Mouse (Mus musculus): ENCODE measurements around the gene Fat2. TPM values are rescaled to one million over a fixed set of nuclear protein-coding genes. Genes with fewer than 3 reads are reported as not detected.

Gene Fat2
- 0.03 TPM in 1 of 2 replicates, not detected in the other for polyA plus RNA-seq (2014; fragmentation: Nextera tagmentation; extraction: Ambion mirVana)

DNA sequence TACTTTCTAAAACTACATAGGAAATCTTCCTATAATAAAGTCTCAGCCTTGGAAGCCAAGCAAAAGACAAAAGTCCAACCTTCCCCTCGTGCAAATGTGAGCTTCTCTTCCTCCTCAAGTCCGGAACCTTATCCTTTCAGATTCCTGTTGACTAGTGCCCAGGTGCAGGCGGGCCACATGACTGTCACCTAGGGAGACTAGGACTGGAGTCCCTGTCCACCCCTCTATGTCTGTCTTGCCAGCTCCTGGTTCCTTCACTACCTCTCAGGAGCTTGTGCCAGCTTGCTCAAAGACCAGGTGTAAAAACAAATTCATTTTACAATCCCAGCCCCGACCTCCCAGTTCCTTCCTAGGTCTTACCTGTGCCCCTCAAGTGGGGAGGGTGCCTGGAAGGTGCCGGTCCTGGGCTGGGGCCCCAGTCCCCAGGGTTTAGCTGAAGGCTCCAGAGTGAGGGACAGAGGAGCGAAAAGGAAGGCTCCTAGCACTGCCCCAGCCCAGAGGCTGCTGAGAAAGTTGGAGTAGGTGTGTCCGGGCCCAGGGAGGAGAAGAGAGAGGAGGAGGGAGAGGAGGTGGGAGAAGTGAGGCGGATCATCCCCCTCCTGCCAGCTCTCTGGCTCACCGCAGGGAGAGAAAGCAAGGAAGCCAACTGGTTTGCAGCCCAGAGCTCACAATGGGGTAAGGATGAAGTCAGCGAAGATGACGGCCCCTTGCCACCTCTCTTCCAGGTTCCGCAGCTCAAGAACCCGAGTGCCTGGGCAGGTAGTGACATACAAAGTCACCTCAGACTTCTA, at the start of gene Fat2:
Gene Fat2 (minus strand): TSS at position 464 of the 791 bp plus-strand sequence.
- Histone ChIP-seq H3K9me3 (ENCODE audit: control insufficient read depth, low read length) (no peaks in the 10 kb centered on the region), H3K4me3 (ENCODE audit: low read depth, low read length) (no peak within 1 kb of the TSS), H3K9ac (ENCODE audit: low read length) (no peak within 1 kb of the TSS), H3K27ac (ENCODE audit: low read depth, low read length) (no peak within 1 kb of the TSS), H3K4me2 (no peak within 1 kb of the TSS), H3K36me3 (ENCODE audit: control insufficient read depth, insufficient read depth, low read length) (no peaks in the 10 kb centered on the region), H3K27me3 (ENCODE audit: control insufficient read depth, insufficient read depth, low read length) (no peaks in the 10 kb centered on the region), H3K4me1 (ENCODE audit: control insufficient read depth, insufficient read depth, low read length) (no peaks in the 10 kb centered on the region)
- DNase-seq (ENCODE audit: low spot score, missing footprints): no peak
- no peak for ATAC-seq (ENCODE audit: low FRiP score)
- WGBS: 41% methylated on average over 13 of the region's 13 CpGs

DNA sequence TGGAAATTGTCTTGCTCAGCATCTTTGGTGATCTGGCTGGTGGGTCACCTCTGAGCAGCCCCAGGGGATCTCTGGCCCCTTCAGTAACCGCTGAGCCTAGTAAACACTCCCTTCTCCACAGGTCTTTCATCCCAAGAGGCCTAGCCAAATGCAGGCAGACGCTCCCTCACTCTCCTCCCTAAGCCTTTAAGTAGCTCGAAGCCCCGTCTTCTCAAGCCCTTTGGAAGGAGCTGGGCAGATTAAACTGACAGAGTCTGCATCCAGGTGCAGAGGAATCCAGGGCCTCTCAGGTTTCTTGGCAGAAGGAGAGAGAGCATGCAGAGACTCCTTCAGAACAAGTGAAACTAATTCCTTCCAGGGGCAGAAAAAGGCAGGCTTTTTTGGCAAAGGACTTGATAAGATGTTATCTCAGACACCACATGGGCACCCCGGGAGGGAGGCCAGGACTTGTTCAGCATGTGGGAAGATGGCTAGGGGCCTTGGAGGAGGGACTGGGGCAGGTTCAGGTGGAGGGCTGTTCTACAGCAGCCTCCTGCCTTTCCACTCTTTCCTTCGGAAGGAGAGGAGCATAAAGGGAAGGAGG, 47.2 kb upstream of the Fat2 start:
- 33% methylated on average over 6 of the region's 6 CpGs for WGBS
- Histone ChIP-seq H3K4me1 (ENCODE audit: control insufficient read depth, insufficient read depth, low read length) (no peaks in the 10 kb centered on the region), H3K27me3 (ENCODE audit: control insufficient read depth, insufficient read depth, low read length) (no peaks in the 10 kb centered on the region), H3K27ac (ENCODE audit: low read depth, low read length) (no peak overlapping the region), H3K4me2 (no peak overlapping the region), H3K9ac (ENCODE audit: low read length) (no peak overlapping the region), H3K9me3 (ENCODE audit: control insufficient read depth, low read length) (no peaks in the 10 kb centered on the region), H3K4me3 (ENCODE audit: low read depth, low read length) (no peak overlapping the region), H3K36me3 (ENCODE audit: control insufficient read depth, insufficient read depth, low read length) (no peaks in the 10 kb centered on the region)
- DNase-seq (ENCODE audit: low spot score, missing footprints): peak; percentile 12
- ATAC-seq (ENCODE audit: low FRiP score): no peak

DNA sequence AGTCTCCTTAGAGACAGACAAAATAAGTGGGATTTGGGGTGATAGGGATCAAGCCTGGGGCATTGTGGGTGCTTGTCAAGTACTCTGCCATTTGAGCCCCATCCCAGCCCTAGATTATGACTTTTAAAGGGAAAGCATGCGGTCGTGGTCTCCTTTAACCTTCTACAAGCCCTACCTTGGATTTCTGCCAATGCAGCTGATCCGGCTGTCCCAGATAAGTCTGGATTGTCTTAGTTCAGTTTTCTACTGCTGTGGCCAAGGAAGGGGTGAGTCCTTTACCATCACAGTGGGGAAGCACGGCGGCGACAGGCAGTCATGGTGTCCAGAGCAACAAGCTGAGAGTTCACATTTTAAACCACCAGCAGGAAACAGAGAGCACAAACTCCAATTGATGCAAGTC, 44.5 kb upstream of the Fat2 start:
- H3K9me3 ChIP-seq (ENCODE audit: control insufficient read depth, low read length): no peaks in the 10 kb centered on the region
- H3K27ac ChIP-seq (ENCODE audit: low read depth, low read length): no peak overlapping the region
- H3K4me3 ChIP-seq (ENCODE audit: low read depth, low read length): no peak overlapping the region
- 79% methylated on average over 6 of the region's 6 CpGs for WGBS
- no peaks in the 10 kb centered on the region for H3K36me3 ChIP-seq (ENCODE audit: control insufficient read depth, insufficient read depth, low read length)
- no peaks in the 10 kb centered on the region for H3K4me1 ChIP-seq (ENCODE audit: control insufficient read depth, insufficient read depth, low read length)
- ATAC-seq (ENCODE audit: low FRiP score) (no peak), DNase-seq (ENCODE audit: low spot score, missing footprints) (no peak)
- H3K4me2 ChIP-seq: no peak overlapping the region
- no peak overlapping the region for H3K9ac ChIP-seq (ENCODE audit: low read length)
- no peaks in the 10 kb centered on the region for H3K27me3 ChIP-seq (ENCODE audit: control insufficient read depth, insufficient read depth, low read length)

DNA sequence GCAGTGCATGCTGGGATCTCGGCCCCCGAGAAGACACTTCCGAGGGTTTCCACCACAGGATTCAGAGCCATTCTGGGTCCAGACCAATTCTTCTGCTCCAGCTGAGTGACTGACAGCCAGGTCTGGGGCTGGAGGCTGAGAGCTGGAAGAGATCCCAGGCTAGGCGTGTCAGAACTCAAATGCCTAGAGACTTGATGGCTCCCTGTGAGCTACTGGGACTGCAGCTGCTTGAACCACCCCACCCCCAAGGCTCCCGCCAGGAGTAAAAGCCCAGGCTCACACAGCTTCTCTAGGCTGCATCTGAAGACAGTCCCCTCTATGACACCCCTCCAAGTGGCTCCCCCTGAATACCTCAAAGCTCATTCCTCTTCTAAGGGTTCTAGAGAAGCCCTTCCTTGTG, 42.0 kb upstream of the Fat2 start:
- no peaks in the 10 kb centered on the region for H3K27me3 ChIP-seq (ENCODE audit: control insufficient read depth, insufficient read depth, low read length)
- no peaks in the 10 kb centered on the region for H3K4me1 ChIP-seq (ENCODE audit: control insufficient read depth, insufficient read depth, low read length)
- H3K9me3 ChIP-seq (ENCODE audit: control insufficient read depth, low read length): no peaks in the 10 kb centered on the region
- no peaks in the 10 kb centered on the region for H3K36me3 ChIP-seq (ENCODE audit: control insufficient read depth, insufficient read depth, low read length)
- peak; percentile 47 for DNase-seq (ENCODE audit: low spot score, missing footprints)
- H3K4me2 ChIP-seq: no peak overlapping the region
- WGBS: 67% methylated on average over 5 of the region's 5 CpGs
- no peak overlapping the region for H3K4me3 ChIP-seq (ENCODE audit: low read depth, low read length)
- no peak overlapping the region for H3K27ac ChIP-seq (ENCODE audit: low read depth, low read length)
- ATAC-seq (ENCODE audit: low FRiP score): no peak
- H3K9ac ChIP-seq (ENCODE audit: low read length): no peak overlapping the region

DNA sequence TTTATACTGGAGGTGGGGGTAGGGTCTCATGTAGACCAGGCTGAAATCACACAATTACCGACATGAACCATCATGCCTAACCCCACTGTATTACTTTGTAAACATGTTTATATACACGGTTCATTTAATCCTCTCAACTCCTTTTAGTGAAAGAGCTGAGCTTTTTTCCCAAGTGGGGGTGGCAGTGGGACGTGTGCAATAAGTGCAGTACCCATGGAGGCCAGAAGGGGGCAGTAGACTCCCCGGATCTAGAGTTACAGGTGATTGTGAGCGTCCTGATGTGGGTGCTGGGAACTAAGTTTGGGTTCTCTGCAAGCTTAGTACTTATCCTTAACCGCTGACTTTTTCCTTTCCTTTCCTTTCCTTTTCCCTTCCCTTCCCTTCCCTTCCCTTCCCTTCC, 37.5 kb upstream of the Fat2 start:
- Histone ChIP-seq H3K27ac (ENCODE audit: low read depth, low read length) (no peak overlapping the region), H3K36me3 (ENCODE audit: control insufficient read depth, insufficient read depth, low read length) (no peaks in the 10 kb centered on the region), H3K9me3 (ENCODE audit: control insufficient read depth, low read length) (no peaks in the 10 kb centered on the region), H3K9ac (ENCODE audit: low read length) (no peak overlapping the region), H3K4me2 (no peak overlapping the region), H3K27me3 (ENCODE audit: control insufficient read depth, insufficient read depth, low read length) (no peaks in the 10 kb centered on the region), H3K4me3 (ENCODE audit: low read depth, low read length) (no peak overlapping the region), H3K4me1 (ENCODE audit: control insufficient read depth, insufficient read depth, low read length) (no peaks in the 10 kb centered on the region)
- DNase-seq (ENCODE audit: low spot score, missing footprints): peak; percentile 73
- WGBS: 63% methylated on average over 6 of the region's 6 CpGs
- no peak for ATAC-seq (ENCODE audit: low FRiP score)

DNA sequence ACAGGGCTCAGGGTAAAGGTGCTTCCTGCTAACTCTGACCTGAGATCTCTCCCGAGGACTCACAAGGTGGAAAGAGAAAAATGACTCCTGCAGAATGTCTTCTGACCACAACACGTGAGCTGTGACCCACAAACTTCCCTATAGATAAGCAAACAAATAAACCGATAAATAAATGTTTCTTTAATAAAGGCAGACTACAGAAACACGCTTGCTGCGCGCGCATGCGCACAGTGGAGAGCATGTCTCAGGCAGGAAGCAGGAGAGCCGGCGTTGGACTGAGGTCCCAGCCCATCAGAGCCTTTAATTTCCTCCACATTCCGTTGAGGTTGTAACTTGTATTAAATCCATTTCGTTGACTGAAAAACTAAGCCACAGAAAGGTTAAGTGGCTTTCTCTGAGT, 37.0 kb upstream of the Fat2 start:
- Histone ChIP-seq H3K9me3 (ENCODE audit: control insufficient read depth, low read length) (no peaks in the 10 kb centered on the region), H3K27me3 (ENCODE audit: control insufficient read depth, insufficient read depth, low read length) (no peaks in the 10 kb centered on the region), H3K4me2 (no peak overlapping the region), H3K4me3 (ENCODE audit: low read depth, low read length) (no peak overlapping the region), H3K4me1 (ENCODE audit: control insufficient read depth, insufficient read depth, low read length) (no peaks in the 10 kb centered on the region), H3K27ac (ENCODE audit: low read depth, low read length) (no peak overlapping the region), H3K9ac (ENCODE audit: low read length) (no peak overlapping the region), H3K36me3 (ENCODE audit: control insufficient read depth, insufficient read depth, low read length) (no peaks in the 10 kb centered on the region)
- ATAC-seq (ENCODE audit: low FRiP score) (no peak), DNase-seq (ENCODE audit: low spot score, missing footprints) (peak; percentile 76)
- 86% methylated on average over 12 of the region's 12 CpGs for WGBS

DNA sequence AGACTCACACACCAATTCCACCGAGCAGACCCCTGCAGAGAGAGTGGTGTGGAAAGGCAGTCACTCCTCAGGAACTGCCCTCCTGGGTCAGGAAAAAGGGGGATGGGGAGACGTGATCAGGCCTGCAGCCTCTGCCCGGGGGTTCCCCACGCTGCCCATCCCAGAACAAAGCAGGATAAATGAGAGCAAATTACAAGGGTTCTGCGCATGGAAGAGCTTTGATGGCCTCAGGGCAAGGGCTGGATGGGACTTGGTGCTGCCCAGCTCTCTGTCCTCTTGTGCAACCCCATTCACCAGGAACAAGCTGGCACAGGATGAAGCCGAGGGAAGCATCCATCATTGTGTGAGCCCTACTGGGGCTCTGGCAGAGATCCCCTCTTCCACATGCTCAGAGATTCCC, 35.6 kb upstream of the Fat2 start:
- Histone ChIP-seq H3K9me3 (ENCODE audit: control insufficient read depth, low read length) (no peaks in the 10 kb centered on the region), H3K4me1 (ENCODE audit: control insufficient read depth, insufficient read depth, low read length) (no peaks in the 10 kb centered on the region), H3K27me3 (ENCODE audit: control insufficient read depth, insufficient read depth, low read length) (no peaks in the 10 kb centered on the region), H3K4me3 (ENCODE audit: low read depth, low read length) (no peak overlapping the region), H3K4me2 (no peak overlapping the region), H3K27ac (ENCODE audit: low read depth, low read length) (no peak overlapping the region), H3K9ac (ENCODE audit: low read length) (no peak overlapping the region), H3K36me3 (ENCODE audit: control insufficient read depth, insufficient read depth, low read length) (no peaks in the 10 kb centered on the region)
- ATAC-seq (ENCODE audit: low FRiP score) (no peak), DNase-seq (ENCODE audit: low spot score, missing footprints) (peak; percentile 64)
- 49% methylated on average over 6 of the region's 6 CpGs for WGBS

DNA sequence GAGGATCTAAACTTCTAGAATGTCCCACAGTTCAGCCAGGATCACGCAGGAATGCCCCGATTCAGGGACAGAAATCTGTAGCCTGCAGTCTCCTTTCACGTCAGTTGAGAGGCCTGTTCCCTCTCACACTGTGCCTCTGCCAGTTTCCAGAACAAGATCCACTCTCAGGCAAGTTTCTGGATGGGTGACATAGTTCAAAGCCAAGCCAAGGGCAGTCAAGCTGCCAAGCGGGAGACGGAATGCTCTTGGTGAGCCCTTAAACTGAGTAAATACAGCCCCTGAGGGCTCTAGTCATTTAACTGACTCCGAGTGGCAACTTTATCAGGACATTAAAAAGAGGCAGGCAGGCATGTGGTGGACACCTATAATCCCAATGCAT, 32.7 kb upstream of the Fat2 start:
- Histone ChIP-seq H3K27me3 (ENCODE audit: control insufficient read depth, insufficient read depth, low read length) (no peaks in the 10 kb centered on the region), H3K4me2 (no peak overlapping the region), H3K4me3 (ENCODE audit: low read depth, low read length) (no peak overlapping the region), H3K27ac (ENCODE audit: low read depth, low read length) (no peak overlapping the region), H3K9ac (ENCODE audit: low read length) (no peak overlapping the region), H3K36me3 (ENCODE audit: control insufficient read depth, insufficient read depth, low read length) (no peaks in the 10 kb centered on the region), H3K4me1 (ENCODE audit: control insufficient read depth, insufficient read depth, low read length) (no peaks in the 10 kb centered on the region), H3K9me3 (ENCODE audit: control insufficient read depth, low read length) (no peaks in the 10 kb centered on the region)
- DNase-seq (ENCODE audit: low spot score, missing footprints) (no peak), ATAC-seq (ENCODE audit: low FRiP score) (no peak)
- 78% methylated on average over 6 of the region's 6 CpGs for WGBS

DNA sequence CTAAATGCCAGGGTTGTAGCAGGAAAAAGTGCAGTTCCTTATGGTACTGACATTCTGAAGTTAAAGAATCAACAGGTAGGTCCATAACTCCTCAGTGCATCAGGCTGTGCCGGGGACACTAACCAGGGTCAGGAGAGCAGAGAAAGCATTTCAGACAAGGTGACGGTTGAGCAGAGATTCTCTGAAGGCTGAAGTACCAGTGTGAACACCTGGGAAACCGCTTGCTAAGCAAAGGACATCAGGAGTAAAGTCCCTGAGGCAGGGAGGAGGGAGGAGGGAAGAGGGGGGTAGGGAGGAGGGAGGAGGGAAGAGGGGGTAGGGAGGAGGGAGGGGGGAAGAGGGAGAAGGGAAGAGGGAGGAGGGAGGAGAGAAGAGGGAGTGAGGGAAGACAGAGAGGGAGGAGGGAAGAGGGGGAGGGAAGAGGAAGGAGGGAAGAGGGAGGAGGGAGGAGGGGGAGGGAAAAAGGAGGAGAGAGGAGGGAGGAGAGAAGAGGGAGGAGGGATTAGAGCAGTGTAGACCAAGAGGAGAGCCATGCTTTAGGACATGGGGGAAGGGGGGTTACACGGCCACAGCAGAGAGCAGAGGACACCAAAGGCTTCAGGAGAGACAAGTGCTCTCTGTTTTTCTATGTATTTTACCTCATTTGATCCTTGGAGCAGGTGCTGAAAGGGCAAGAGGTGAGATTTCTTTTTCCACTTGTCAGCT, 32.2 kb upstream of the Fat2 start:
- Histone ChIP-seq H3K4me2 (no peak overlapping the region), H3K36me3 (ENCODE audit: control insufficient read depth, insufficient read depth, low read length) (no peaks in the 10 kb centered on the region), H3K27me3 (ENCODE audit: control insufficient read depth, insufficient read depth, low read length) (no peaks in the 10 kb centered on the region), H3K27ac (ENCODE audit: low read depth, low read length) (no peak overlapping the region), H3K9ac (ENCODE audit: low read length) (no peak overlapping the region), H3K9me3 (ENCODE audit: control insufficient read depth, low read length) (no peaks in the 10 kb centered on the region), H3K4me1 (ENCODE audit: control insufficient read depth, insufficient read depth, low read length) (no peaks in the 10 kb centered on the region), H3K4me3 (ENCODE audit: low read depth, low read length) (no peak overlapping the region)
- ATAC-seq (ENCODE audit: low FRiP score) (no peak), DNase-seq (ENCODE audit: low spot score, missing footprints) (no peak)
- WGBS: 74% methylated on average over 3 of the region's 4 CpGs

Data from midbrain, embryonic 11.5 days (tissue).